Mouse (Mus musculus) myocyte (in vitro differentiated cells): Measurements from ENCODE around the gene Cxcr5.

ENCODE experiments used
- CEBPB ChIP-seq: IDR thresholded peaks from 2 replicates; pipeline ENCODE4 v1.6.1; 2011; ENCODE audit warnings: mild to moderate bottlenecking, moderate library complexity; ENCODE audit not compliant: poor library complexity, insufficient read depth, severe bottlenecking
- E2F4 ChIP-seq: IDR thresholded peaks from one replicate; pipeline ENCODE4 v1.6.1; 2011; ENCODE audit warnings: mild to moderate bottlenecking, control low read depth, moderate library complexity; ENCODE audit not compliant: insufficient read depth
- MYOG ChIP-seq, 3 experiments: IDR thresholded peaks; one replicate each; pipeline ENCODE4 v1.6.1; 2011; ENCODE audit warnings: control low read depth in 2 of 3, low read depth in 2 of 3, mild to moderate bottlenecking in 2 of 3; ENCODE audit not compliant: insufficient read length in 2 of 3, control insufficient read depth in 1 of 3, insufficient read depth in 1 of 3
- POLR2A ChIP-seq: IDR thresholded peaks from one replicate; pipeline ENCODE4 v1.6.1; 2011; ENCODE audit warnings: low read depth, mild to moderate bottlenecking, control low read depth, moderate library complexity; ENCODE audit not compliant: insufficient read length
- TCF12 ChIP-seq: IDR thresholded peaks from one replicate; pipeline ENCODE4 v1.6.1; 2011; ENCODE audit warnings: mild to moderate bottlenecking, control low read depth; ENCODE audit not compliant: poor library complexity, insufficient read depth, severe bottlenecking
- TCF3 ChIP-seq: IDR thresholded peaks from one replicate; pipeline ENCODE4 v1.6.1; 2011; ENCODE audit warnings: low read depth, control low read depth; ENCODE audit not compliant: insufficient read length
- USF1 ChIP-seq: IDR thresholded peaks from one replicate; pipeline ENCODE4 v1.6.1; 2011; ENCODE audit warnings: low read depth, mild to moderate bottlenecking, control low read depth, moderate library complexity

DNA sequence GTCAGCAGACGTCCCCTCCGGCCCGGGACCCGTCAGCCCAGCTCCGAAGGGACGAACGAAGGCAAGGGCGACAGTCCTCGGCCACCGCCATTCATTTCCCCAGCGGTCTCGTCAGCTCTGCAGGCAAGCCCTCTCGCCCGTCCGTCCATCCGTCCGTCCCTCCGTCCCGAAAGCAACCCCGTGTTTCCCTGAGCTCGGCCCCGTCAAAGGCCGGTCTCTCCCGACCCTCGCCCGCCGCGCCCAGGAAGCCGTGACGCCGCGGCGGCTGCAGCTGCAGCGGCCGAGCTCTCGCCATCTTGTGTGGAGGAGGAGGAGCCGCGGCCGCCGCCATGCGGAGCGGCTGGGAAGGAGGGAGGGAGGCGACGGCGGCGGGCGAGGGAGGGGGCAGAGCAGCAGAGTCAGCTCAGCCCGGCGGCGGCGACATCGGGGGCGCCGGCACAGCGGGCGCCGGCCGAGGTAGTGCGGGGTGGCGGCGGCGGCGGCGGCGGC lies 42.7 kb upstream of the Cxcr5 start:
- no peak for TF ChIP-seq USF1
- peak; percentile 71 for TF ChIP-seq POLR2A
- TF ChIP-seq TCF12: no peak
- no peak for TF ChIP-seq CEBPB
- peak in 1 of 3 experiments; percentile 44 for TF ChIP-seq MYOG (IDR thresholded peaks at IDR 0.05; ENCODE audit: control insufficient read depth in 1 of 3, insufficient read depth in 1 of 3, insufficient read length in 2 of 3, low read depth in 2 of 3)
- TF ChIP-seq TCF3: no peak
- TF ChIP-seq E2F4: no peak
